Mouse (Mus musculus) layer of hippocampus, adult 9-10 months (tissue): ENCODE data around the gene Tsnax.

Source experiments
- DNase-seq: peaks from one replicate; pipeline ENCODE4 v3.0.0; 2022; ENCODE audit warnings: low spot score

The Tsnax gene

DNA sequence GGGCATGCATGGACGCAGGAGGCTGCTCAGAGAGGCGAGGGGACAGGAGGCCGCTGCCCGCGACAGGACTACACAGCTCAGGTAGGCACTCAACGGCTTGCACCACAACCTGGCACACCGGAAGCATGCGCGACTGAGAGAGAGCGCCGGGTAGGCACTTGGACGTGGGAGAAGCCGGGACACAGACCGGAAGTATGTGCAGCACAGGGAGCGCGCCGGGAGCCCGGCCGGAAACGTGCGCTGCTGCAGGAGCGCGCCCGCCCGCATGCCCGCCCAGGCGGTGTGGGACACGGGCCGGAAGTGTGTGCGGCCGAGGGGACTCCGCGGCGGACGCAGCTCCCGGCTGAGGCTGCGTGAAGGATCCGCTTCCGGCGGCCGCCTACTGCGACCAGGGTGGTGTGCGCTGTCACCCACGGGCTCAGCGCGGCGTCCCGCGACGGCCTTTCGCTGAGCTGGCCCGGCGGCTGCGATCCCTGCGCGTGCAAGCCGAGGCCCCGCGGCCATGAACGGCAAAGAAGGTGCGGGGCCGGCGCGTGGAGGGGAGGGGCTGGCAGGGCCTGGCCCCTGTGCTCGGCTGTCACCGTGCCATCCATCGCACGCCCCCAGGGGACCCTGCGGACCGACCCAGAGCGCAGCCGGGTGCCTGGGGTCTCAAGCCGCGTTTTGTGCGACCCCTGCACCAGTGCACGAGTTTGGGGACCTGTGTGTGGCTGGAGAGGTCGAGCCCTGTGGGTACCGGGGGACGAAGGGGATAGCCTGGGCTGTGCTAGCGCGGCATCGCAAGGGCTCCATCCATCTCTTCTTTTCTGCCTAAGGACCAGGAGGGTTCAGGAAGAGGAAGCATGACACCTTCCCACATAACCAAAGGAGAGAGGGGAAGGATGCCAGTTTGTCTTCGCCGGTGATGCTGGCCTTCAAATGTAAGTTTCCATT lies at the start of gene Tsnax:
Tsnax (plus strand) TSS at position 303 of the 933 bp plus-strand sequence.
- peak; percentile 76 for DNase-seq

GRCm38 (mm10) chr8:124963246-124963645 lies 49.6 kb upstream of the Tsnax start:
- DNase-seq, result no peak

- DNase-seq, result no peak
Observed at GRCm38 (mm10) chr8:124964966-124965365, 47.8 kb upstream of the Tsnax start.

DNA sequence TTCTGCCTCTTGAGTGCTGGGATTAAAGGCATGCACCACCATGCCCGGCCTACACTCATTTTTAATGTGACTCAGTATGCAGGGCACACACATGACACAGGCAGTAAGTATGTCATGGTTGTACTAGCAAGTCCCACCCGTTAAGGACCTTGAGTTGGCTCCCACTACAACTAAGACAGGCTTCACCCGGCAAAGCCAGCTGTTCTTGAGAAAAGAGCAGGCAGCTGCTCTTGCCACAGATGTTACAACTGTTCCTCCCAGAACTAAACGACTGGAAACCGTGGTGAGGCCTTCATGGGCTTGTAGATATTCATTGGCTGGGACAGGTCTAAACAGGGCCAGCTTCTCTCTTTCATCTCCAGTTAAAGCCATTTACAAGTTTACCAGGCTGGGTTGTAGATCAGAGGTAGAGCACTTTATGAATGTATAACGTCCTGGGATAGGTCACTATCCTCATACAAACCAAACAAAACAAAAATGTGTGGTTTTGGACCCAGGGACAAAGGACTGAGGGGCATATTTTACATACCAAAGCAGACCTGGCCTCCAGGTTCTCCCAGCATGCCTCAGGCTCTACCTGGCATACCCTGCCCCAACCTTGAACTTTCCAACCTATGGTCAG lies 42.4 kb upstream of the Tsnax start:
- no peak for DNase-seq

DNA sequence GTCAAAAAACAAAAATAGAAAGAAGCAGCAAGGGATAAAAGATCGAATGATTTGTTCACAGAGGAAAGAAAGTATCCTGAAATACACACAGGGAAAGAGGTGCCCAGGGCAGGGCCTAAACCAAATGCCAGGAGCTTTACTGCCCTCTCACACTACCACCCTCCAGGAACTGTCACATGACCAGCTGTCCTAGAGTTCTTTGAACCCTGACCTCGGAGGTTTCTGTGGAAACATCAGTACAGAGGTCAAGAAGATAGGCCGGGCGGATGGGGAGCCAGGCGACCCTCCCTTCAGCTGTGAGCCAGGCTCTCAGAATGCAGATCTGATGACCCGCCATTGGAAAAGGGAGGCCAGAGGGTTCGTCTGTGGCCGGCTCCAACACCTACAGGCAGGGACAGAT lies 39.6 kb upstream of the Tsnax start:
- no peak for DNase-seq

GRCm38 (mm10) chr8:124974254-124974653 lies 38.5 kb upstream of the Tsnax start:
- DNase-seq, result no peak

DNA sequence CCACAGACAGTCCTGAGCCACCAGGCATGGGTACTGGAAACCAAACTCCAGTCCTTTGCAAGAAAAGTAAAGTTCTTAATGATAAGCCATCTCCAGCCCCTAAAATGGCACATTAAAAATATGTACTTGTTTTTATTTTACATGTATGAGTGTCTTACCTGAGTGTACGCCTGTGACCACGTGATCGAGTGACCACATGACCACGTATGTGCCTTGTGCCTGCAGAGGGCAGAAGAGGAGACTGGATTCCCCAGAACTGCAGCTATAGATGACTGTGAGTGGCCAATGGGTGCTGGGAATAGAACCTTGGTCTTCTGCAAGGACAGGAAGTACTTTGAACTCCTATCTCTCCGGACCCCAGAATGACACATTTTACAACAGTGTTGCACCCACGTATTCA lies 36.6 kb upstream of the Tsnax start:
- DNase-seq, result no peak

DNA sequence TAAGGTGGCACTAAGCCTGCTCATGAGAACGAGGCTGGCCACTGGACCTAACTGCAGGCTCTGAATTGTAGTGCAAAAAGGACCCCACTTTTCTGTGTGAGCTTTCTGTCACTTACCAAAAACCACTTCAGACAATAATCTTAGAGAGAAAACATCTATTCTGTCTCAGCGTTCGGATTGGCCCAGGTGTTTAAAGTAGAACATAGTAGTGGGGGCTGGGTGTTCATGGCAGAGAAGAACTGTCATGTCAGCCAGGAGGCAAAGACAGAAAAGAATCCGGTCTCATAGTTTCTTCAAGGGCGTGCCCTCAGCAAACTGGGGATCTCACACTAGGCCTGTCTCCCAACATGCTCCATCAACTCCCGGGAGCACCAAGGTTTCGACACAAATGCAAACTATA lies 34.8 kb upstream of the Tsnax start:
- DNase-seq, result no peak

- no peak for DNase-seq
Observed at GRCm38 (mm10) chr8:124980036-124980435, 32.8 kb upstream of the Tsnax start.

DNA sequence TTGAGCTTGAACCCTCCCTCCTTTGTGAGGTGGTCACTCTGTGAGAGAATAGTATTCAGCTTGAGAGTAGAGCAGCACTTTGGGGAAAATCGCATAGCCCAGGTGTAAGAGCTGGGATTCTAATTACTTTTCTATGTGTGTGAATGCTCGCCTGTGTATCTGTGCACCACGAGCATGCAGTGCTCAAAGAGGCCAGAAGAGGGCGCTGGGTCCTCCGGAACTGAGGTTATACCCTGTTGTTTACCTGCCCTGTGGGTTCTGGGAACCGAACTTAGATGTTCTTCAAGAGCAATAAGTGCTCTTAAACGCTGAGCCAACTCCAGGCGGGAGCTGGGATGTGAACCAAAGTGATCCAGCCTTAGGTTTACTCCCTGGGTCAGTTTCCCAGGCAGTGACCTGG lies 32.0 kb upstream of the Tsnax start:
- DNase-seq, result no peak

DNA sequence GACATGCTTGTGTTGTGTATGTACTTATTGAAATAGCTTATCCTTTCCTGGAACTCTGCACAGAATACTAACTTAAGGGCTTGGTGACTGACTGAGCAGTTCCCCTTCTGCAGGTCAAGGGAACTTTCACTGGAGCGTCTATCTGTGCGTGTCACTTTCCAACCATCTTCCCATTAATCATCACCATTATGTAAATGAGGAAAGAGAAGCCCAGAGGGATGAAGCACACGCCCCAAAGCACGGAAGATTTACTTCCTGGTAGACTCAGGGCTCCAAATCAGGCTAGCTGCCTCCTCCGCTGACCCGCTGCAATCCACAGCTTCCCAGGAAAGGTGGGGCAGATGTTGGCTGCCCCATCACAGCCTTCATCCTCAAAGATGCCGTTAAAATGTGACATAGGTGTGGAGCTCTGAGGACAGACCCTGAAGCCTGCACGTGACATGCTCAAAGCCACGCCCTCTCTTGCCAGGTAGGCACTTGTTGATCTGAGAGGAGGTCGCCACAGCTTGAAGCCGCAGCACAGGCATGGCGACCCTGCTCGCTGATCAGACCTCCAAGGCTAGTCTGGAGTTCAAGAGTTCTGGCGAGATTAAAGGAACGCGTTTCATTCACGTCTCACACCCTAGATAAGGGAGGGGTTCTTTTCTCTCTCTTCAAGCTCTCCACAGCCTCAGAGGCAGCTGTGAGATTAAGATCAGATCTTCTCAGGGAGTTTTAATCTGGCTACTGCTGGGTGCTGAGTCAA lies 21.7 kb upstream of the Tsnax start:
- DNase-seq, result no peak

- no peak for DNase-seq
Observed at GRCm38 (mm10) chr8:124991668-124991926, 21.2 kb upstream of the Tsnax start.

DNA sequence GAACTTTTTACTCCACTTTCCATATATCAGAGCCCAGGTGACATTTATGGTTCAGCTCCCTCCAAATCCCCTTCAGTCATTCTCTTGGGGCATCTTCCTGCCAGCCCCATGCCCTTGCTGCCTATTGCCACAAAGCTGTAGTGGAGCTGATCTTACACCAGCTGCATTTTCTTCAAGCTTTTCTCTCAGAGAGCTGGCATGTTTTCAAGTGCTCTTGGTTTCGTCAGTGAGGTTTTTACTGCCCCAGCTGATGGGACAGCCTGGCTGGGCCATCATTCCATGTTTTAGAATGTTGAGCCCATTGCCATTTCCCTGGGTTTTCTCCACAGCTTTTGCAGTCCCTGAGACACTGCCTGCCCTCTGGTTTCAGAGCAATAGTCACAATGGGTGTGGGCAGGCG lies 17.0 kb upstream of the Tsnax start:
- DNase-seq, result no peak

GRCm38 (mm10) chr8:125024085-125024484 lies 11.3 kb downstream of the Tsnax start:
- no peak for DNase-seq

GRCm38 (mm10) chr8:125027211-125027610 lies 14.4 kb downstream of the Tsnax start:
- no peak for DNase-seq

- no peak for DNase-seq
Observed at GRCm38 (mm10) chr8:125028841-125029240, 16.0 kb downstream of the Tsnax start.

GRCm38 (mm10) chr8:125031276-125031675 lies 18.5 kb downstream of the Tsnax start:
- DNase-seq, result no peak

DNA sequence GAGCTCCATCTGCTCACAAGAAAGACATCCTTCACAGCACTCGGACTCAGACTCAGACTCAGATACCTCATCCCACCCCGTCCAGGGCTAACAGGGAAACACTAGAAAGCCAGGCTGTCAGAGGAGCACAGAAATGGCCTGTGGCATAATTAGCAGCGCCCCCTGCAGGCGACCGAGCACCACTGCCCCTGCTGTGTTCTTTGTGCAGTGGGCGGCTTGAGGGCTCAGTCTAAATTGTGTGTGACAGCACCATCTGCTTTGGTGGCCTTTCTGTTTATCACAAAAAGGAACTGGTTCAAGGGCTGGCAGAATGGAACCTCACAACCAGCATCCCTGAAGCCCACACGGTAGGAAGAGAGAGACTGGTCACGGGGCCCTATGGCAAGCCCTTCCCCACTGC lies 21.9 kb downstream of the Tsnax start:
- peak; percentile 57 for DNase-seq

GRCm38 (mm10) chr8:125037081-125037480 lies 24.3 kb downstream of the Tsnax start:
- DNase-seq, result no peak

GRCm38 (mm10) chr8:125038731-125039130 lies 25.9 kb downstream of the Tsnax start:
- DNase-seq, result no peak

GRCm38 (mm10) chr8:125040587-125041375 lies 28.0 kb downstream of the Tsnax start:
- no peak for DNase-seq

DNA sequence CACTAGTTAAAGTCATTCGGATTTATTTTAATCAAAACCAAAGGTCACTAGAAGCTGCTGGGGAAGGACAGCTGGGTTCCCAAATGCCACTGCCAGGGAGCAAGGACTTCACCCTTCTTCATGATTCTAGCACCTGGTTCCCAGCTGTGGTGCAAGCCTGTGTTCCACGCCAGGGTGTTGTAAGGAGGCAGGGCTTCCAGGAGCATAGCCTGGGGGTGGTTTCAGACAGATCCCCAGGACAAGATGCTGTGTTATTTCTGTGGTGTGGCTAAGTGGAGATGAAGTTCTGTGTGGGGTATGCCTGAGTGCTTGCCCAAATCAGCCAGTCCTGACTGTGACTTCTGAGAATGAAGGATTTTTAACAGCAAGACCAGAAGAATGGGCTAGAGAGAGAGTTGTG lies 28.7 kb downstream of the Tsnax start:
- DNase-seq, result no peak
